Mouse (Mus musculus) thymus, adult 2 months (tissue): ENCODE measurements around the gene Prkca.

Source experiments
- CTCF ChIP-seq: fragments of 200-500 bp; IDR thresholded peaks from 2 replicates; pipeline ENCODE4 v1.5.1; 2012; ENCODE audit warnings: mild to moderate bottlenecking, control low read depth, low read length, moderate library complexity, borderline replicate concordance; ENCODE audit not compliant: control insufficient read depth, poor library complexity, insufficient read depth; ENCODE audit errors: extremely low read depth
- POLR2A ChIP-seq: fragments of 200-500 bp; IDR thresholded peaks from 2 replicates; pipeline ENCODE4 v1.6.1; 2012; ENCODE audit warnings: mild to moderate bottlenecking, low read length, control low read depth, moderate library complexity; ENCODE audit not compliant: control insufficient read depth, poor library complexity, insufficient read depth; ENCODE audit errors: extremely low read depth

DNA sequence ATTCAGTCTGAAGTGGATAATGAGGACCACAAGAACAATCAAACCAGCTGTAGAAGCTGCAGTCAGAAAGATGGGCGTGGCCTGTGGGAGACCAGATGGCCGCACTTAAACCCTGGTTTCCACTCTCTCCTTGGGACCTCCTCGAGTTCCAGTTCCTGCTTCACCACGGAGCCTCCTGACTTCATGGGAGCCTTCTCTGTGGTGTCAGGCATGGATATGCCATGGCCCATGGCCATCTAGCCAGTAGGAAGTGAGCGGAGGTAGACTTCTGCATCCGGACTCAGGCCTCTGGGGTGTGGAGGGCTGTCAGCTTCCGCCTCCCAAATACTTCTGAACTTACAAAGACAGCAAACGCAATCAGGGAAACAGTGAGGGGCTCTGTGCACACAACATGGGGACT, 121.1 kb downstream of the Prkca start:
- TF ChIP-seq CTCF (no peak), POLR2A (no peak)
